Mouse (Mus musculus) hindbrain, embryonic 16.5 days (tissue): ENCODE measurements around the gene Dync1li1. TPM values are rescaled to one million over a fixed set of nuclear protein-coding genes. Genes with fewer than 3 reads are reported as not detected.
A peak's percentile ranks its signal among the peaks of the same experiment; 100 is the strongest.

Experiments
- ATAC-seq: fragments of 200-750 bp; cut with Nextera tagmentation; 2 replicates; pipeline ENCODE4 v1.8.0; 2017; ENCODE audit warnings: moderate TSS enrichment, moderate library complexity
- H3K27ac ChIP-seq: fragments of 300-500 bp; sonication (generic); 2 replicates; pipeline ENCODE4 v1.5.1; 2014; ENCODE audit warnings: low read depth, mild to moderate bottlenecking, control low read depth, low read length, moderate library complexity
- H3K27me3 ChIP-seq: fragments of 300-500 bp; sonication (generic); replicated peaks from 2 replicates; pipeline ENCODE4 v1.6.1; 2014; ENCODE audit warnings: low read length; ENCODE audit not compliant: control insufficient read depth, insufficient read depth
- H3K36me3 ChIP-seq: fragments of 300-500 bp; sonication (generic); 2 replicates; pipeline ENCODE4 v1.6.1; 2014; ENCODE audit warnings: mild to moderate bottlenecking, low read length, moderate library complexity, mixed read lengths; ENCODE audit not compliant: control insufficient read depth, insufficient read depth
- H3K4me1 ChIP-seq: fragments of 300-500 bp; sonication (generic); 2 replicates; pipeline ENCODE4 v1.6.1; 2014; ENCODE audit warnings: low read depth, low read length; ENCODE audit not compliant: control insufficient read depth, insufficient read depth
- H3K4me2 ChIP-seq: fragments of 300-500 bp; sonication (generic); 2 replicates; pipeline ENCODE4 v1.6.1; 2014; ENCODE audit warnings: mild to moderate bottlenecking, low read length, control low read depth, moderate library complexity
- H3K4me3 ChIP-seq: fragments of 300-500 bp; sonication (generic); 2 replicates; pipeline ENCODE4 v1.5.1; 2014; ENCODE audit warnings: mild to moderate bottlenecking, low read length, control low read depth, moderate library complexity
- H3K9ac ChIP-seq: fragments of 300-500 bp; sonication (generic); 2 replicates; pipeline ENCODE4 v1.6.1; 2014; ENCODE audit warnings: low read depth, mild to moderate bottlenecking, control low read depth, low read length, moderate library complexity
- H3K9me3 ChIP-seq: fragments of 300-500 bp; sonication (generic); 2 replicates; pipeline ENCODE4 v1.6.1; 2014; ENCODE audit warnings: mild to moderate bottlenecking, low read length, moderate library complexity; ENCODE audit not compliant: control insufficient read depth
- WGBS: fragments of 180-500 bp; shearing (Covaris S2); extraction: QIAGEN DNeasy Blood & Tissue Kit; methylation state at CpG from one replicate; pipeline ENCODE4 v1.1.7; 2014; 5-methylcytosine and 5-hydroxymethylcytosine counted together
- polyA plus RNA-seq: library from polyadenylated mRNA; unstranded; fragments of >200 nt; fragmentation: Nextera tagmentation; extraction: Ambion mirVana; gene quantifications from 2 replicates; pipeline ENCODE4 v1.2.1, GENCODE M21; 2015

Dync1li1 gene
- polyA plus RNA-seq, 1 experiment from 2014 or later, result 105 TPM

GRCm38 (mm10) chr9:114669011-114669410 is 19.6 kb upstream of the Dync1li1 start:
- H3K9ac ChIP-seq, result no peak overlapping the region
- no peak overlapping the region for H3K4me2 ChIP-seq
- no peak for ATAC-seq
- H3K27ac ChIP-seq, result no peak overlapping the region
- 84% methylated on average over 4 of the region's 5 CpGs for WGBS
- H3K9me3 ChIP-seq, result no peaks in the 10 kb centered on the region
- peaks cover 7% of the 10 kb centered on the region; the same call in 1 of the 2 replicates for H3K4me1 ChIP-seq
- H3K27me3 ChIP-seq, result no peaks in the 10 kb centered on the region
- no peak overlapping the region for H3K4me3 ChIP-seq
- no peaks in the 10 kb centered on the region for H3K36me3 ChIP-seq

- Histone ChIP-seq H3K36me3 (no peaks in the 10 kb centered on the region), H3K4me2 (no peak overlapping the region), H3K27me3 (no peaks in the 10 kb centered on the region), H3K9ac (no peak overlapping the region), H3K27ac (no peak overlapping the region), H3K9me3 (no peaks in the 10 kb centered on the region), H3K4me3 (no peak overlapping the region), H3K4me1 (peaks cover 7% of the 10 kb centered on the region; the same call in 1 of the 2 replicates)
- no peak for ATAC-seq
- 56% methylated on average over 1 of the region's 1 CpGs for WGBS
Measured at GRCm38 (mm10) chr9:114671946-114672345, 16.6 kb upstream of the Dync1li1 start.

GRCm38 (mm10) chr9:114672703-114673561 is 15.7 kb upstream of the Dync1li1 start:
- Histone ChIP-seq H3K9ac (peak overlapping the region; percentile 65), H3K27ac (peak overlapping the region; percentile 87), H3K9me3 (no peaks in the 10 kb centered on the region), H3K36me3 (no peaks in the 10 kb centered on the region), H3K4me3 (peak overlapping the region; percentile 37), H3K4me1 (peaks cover 7% of the 10 kb centered on the region; the same call in 1 of the 2 replicates), H3K4me2 (peak overlapping the region; percentile 66), H3K27me3 (no peaks in the 10 kb centered on the region)
- WGBS, result 6% methylated on average over 24 of the region's 24 CpGs
- ATAC-seq, result peak; percentile 80

GRCm38 (mm10) chr9:114673626-114674025 is 15.0 kb upstream of the Dync1li1 start:
- no peak overlapping the region for H3K4me3 ChIP-seq
- H3K27me3 ChIP-seq, result no peaks in the 10 kb centered on the region
- H3K36me3 ChIP-seq, result no peaks in the 10 kb centered on the region
- H3K4me1 ChIP-seq, result peaks cover 7% of the 10 kb centered on the region; the same call in 1 of the 2 replicates
- WGBS, result 50% methylated on average over 2 of the region's 2 CpGs
- no peaks in the 10 kb centered on the region for H3K9me3 ChIP-seq
- H3K27ac ChIP-seq, result peak overlapping the region; percentile 87
- peak overlapping the region; percentile 66 for H3K4me2 ChIP-seq
- ATAC-seq, result no peak
- H3K9ac ChIP-seq, result no peak overlapping the region

- no peak overlapping the region for H3K4me3 ChIP-seq
- H3K27ac ChIP-seq, result no peak overlapping the region
- H3K9me3 ChIP-seq, result no peaks in the 10 kb centered on the region
- 87% methylated on average over 5 of the region's 5 CpGs for WGBS
- H3K27me3 ChIP-seq, result no peaks in the 10 kb centered on the region
- H3K4me2 ChIP-seq, result no peak overlapping the region
- H3K4me1 ChIP-seq, result peaks cover 3% of the 10 kb centered on the region; the same call in 1 of the 2 replicates
- ATAC-seq, result no peak
- no peaks in the 10 kb centered on the region for H3K36me3 ChIP-seq
- H3K9ac ChIP-seq, result no peak overlapping the region
Measured at GRCm38 (mm10) chr9:114678576-114678975, 10.0 kb upstream of the Dync1li1 start.

GRCm38 (mm10) chr9:114679944-114680343 is 8.6 kb upstream of the Dync1li1 start:
- H3K4me2 ChIP-seq, result no peak overlapping the region

GRCm38 (mm10) chr9:114680531-114680930 is 8.1 kb upstream of the Dync1li1 start:
- ATAC-seq, result no peak
- Histone ChIP-seq H3K4me1 (no peaks in the 10 kb centered on the region), H3K27me3 (no peaks in the 10 kb centered on the region), H3K4me3 (no peak overlapping the region), H3K9ac (no peak overlapping the region), H3K36me3 (no peaks in the 10 kb centered on the region), H3K4me2 (no peak overlapping the region), H3K27ac (no peak overlapping the region), H3K9me3 (no peaks in the 10 kb centered on the region)
- 87% methylated on average over 6 of the region's 6 CpGs for WGBS

More at GRCm38 (mm10) chr9:114679944-114680343, 8.6 kb upstream of the Dync1li1 start:
- no peaks in the 10 kb centered on the region for H3K4me1 ChIP-seq
- 82% methylated on average over 5 of the region's 5 CpGs for WGBS
- no peak overlapping the region for H3K9ac ChIP-seq
- H3K4me3 ChIP-seq, result no peak overlapping the region
- no peaks in the 10 kb centered on the region for H3K27me3 ChIP-seq
- no peaks in the 10 kb centered on the region for H3K36me3 ChIP-seq
- H3K27ac ChIP-seq, result no peak overlapping the region
- H3K9me3 ChIP-seq, result no peaks in the 10 kb centered on the region
- ATAC-seq, result no peak

GRCm38 (mm10) chr9:114682193-114682592 is 6.4 kb upstream of the Dync1li1 start:
- Histone ChIP-seq H3K9me3 (no peaks in the 10 kb centered on the region), H3K4me2 (no peak overlapping the region), H3K9ac (no peak overlapping the region), H3K27ac (no peak overlapping the region), H3K36me3 (no peaks in the 10 kb centered on the region), H3K27me3 (no peaks in the 10 kb centered on the region), H3K4me1 (no peaks in the 10 kb centered on the region), H3K4me3 (no peak overlapping the region)
- 88% methylated on average over 4 of the region's 4 CpGs for WGBS
- no peak for ATAC-seq

- ATAC-seq, result no peak
- WGBS, result 93% methylated on average over 7 of the region's 7 CpGs
- no peak overlapping the region for H3K27ac ChIP-seq
Measured at GRCm38 (mm10) chr9:114686245-114686644, 2.3 kb upstream of the Dync1li1 start.

More at GRCm38 (mm10) chr9:114686245-114686644, 2.3 kb upstream of the Dync1li1 start:
- Histone ChIP-seq H3K4me3 (no peak overlapping the region), H3K27me3 (no peaks in the 10 kb centered on the region), H3K9me3 (no peaks in the 10 kb centered on the region), H3K9ac (no peak overlapping the region), H3K4me2 (no peak overlapping the region), H3K4me1 (peaks cover 16% of the 10 kb centered on the region), H3K36me3 (no peaks in the 10 kb centered on the region)
